Mouse (Mus musculus): ENCODE measurements around the gene Phactr2. TPM values are rescaled to one million over a fixed set of nuclear protein-coding genes. Genes with fewer than 3 reads are reported as not detected.
A peak's percentile ranks its signal among the peaks of the same experiment; 100 is the strongest.

The Phactr2 gene
- polyA plus RNA-seq, 1 experiment: 2.3 TPM

DNA sequence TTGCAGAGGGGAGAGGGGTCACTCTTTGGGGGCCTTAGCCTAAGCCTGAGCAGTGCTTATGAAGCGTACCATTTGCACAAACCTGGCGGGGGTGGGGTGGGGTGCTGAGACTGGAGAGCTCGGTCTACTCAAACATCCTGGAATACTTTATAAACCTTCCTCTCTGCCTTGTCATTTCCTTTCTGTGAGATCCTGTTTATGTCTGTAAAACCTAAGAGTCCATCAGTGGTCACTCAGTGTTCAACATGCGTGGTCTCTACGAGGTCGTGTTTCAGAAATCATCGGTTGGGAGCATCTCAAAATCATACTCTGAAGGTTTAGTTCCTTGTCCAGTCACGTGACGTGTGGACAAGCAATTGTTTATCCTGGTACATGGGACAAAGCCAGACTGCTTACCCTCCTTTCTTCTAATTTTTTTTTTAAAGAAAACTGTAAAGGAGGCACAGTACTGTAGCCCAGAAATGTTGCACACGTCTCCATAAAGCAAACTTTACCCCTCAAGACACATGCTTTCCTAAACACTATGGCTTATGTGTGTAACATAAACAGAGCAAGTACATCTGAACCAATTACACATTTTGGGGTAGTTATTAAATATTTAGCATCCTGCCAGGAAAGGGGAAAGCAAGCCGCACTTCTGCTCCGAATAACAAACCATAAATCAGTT is 150.9 kb downstream of the Phactr2 start:
- Histone ChIP-seq H3K9me3 (no peaks in the 10 kb centered on the region), H3K4me1 (peaks cover 25% of the 10 kb centered on the region), H3K4me3 (replicated peaks) (peak overlapping the region; percentile 92), H3K36me3 (replicated peaks; ENCODE audit: low read length) (no peaks in the 10 kb centered on the region), H3K27me3 (replicated peaks) (peaks cover 2% of the 10 kb centered on the region)
- TF ChIP-seq FLI1 (IDR thresholded peaks at IDR 0.05; ENCODE audit: low read length) (no peak), GATA1 (IDR thresholded peaks at IDR 0.05; ENCODE audit: borderline replicate concordance, low read length) (no peak)

DNA sequence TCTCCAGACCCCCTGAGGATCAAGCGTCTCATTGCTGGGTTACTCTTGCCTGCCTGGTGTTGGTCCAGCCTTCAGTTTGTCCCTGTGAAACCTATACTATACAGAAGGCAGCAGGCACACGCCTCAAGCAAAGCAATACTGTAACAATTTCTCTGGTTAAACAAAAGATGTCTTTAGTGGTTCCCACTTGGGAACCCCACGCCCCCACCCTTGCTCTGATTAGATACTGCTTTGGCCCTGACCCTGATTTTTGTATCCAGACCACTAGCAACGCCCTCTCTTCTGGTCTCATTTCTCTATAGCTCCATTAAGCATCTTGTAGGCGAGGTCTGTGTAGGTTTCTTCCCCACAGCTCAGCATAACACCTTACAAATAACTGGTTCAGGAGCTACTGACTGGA is 159.2 kb downstream of the Phactr2 start:
- TF ChIP-seq FLI1 (IDR thresholded peaks at IDR 0.05; ENCODE audit: low read length) (no peak), GATA1 (IDR thresholded peaks at IDR 0.05; ENCODE audit: borderline replicate concordance, low read length) (no peak)
- Histone ChIP-seq H3K4me3 (replicated peaks) (no peak overlapping the region), H3K4me1 (peaks cover 20% of the 10 kb centered on the region), H3K36me3 (replicated peaks; ENCODE audit: low read length) (no peaks in the 10 kb centered on the region), H3K27me3 (replicated peaks) (peaks cover 2% of the 10 kb centered on the region), H3K9me3 (no peaks in the 10 kb centered on the region)

GRCm38 (mm10) chr10:13312576-13312975 is 161.6 kb downstream of the Phactr2 start:
- Histone ChIP-seq H3K36me3 (replicated peaks; ENCODE audit: low read length) (no peaks in the 10 kb centered on the region), H3K27me3 (replicated peaks) (peaks cover 2% of the 10 kb centered on the region)
- TF ChIP-seq GATA1 (IDR thresholded peaks at IDR 0.05; ENCODE audit: borderline replicate concordance, low read length) (no peak), FLI1 (IDR thresholded peaks at IDR 0.05; ENCODE audit: low read length) (no peak)

GRCm38 (mm10) chr10:13311612-13312011 is 162.6 kb downstream of the Phactr2 start:
- Histone ChIP-seq H3K4me1 (peaks cover 11% of the 10 kb centered on the region), H3K9me3 (no peaks in the 10 kb centered on the region), H3K4me3 (replicated peaks) (no peak overlapping the region), H3K27me3 (replicated peaks) (peaks cover 2% of the 10 kb centered on the region), H3K36me3 (replicated peaks; ENCODE audit: low read length) (no peaks in the 10 kb centered on the region)
- TF ChIP-seq GATA1 (IDR thresholded peaks at IDR 0.05; ENCODE audit: borderline replicate concordance, low read length): no peak
- no peak for TF ChIP-seq FLI1 (IDR thresholded peaks at IDR 0.05; ENCODE audit: low read length)

More at GRCm38 (mm10) chr10:13312576-13312975, 161.6 kb downstream of the Phactr2 start:
- H3K9me3 ChIP-seq: no peaks in the 10 kb centered on the region
- no peak overlapping the region for H3K4me3 ChIP-seq (replicated peaks)
- H3K4me1 ChIP-seq: peaks cover 11% of the 10 kb centered on the region

GRCm38 (mm10) chr10:13310075-13310474 is 164.1 kb downstream of the Phactr2 start:
- TF ChIP-seq GATA1 (IDR thresholded peaks at IDR 0.05; ENCODE audit: borderline replicate concordance, low read length) (no peak), FLI1 (IDR thresholded peaks at IDR 0.05; ENCODE audit: low read length) (no peak)
- peaks cover 11% of the 10 kb centered on the region for H3K4me1 ChIP-seq
- peaks cover 2% of the 10 kb centered on the region for H3K27me3 ChIP-seq (replicated peaks)
- H3K9me3 ChIP-seq: no peaks in the 10 kb centered on the region
- H3K4me3 ChIP-seq (replicated peaks): no peak overlapping the region
- H3K36me3 ChIP-seq (replicated peaks; ENCODE audit: low read length): no peaks in the 10 kb centered on the region

- H3K4me1 ChIP-seq: 0 out of 2 replicates have a peak, but pooled peaks cover 2% of the 10 kb centered on the region
- H3K4me3 ChIP-seq (replicated peaks): peak overlapping the region; percentile 29
- TF ChIP-seq GATA1 (IDR thresholded peaks at IDR 0.05; ENCODE audit: borderline replicate concordance, low read length) (no peak), FLI1 (IDR thresholded peaks at IDR 0.05; ENCODE audit: low read length) (no peak)
- no peaks in the 10 kb centered on the region for H3K9me3 ChIP-seq
- H3K36me3 ChIP-seq (replicated peaks; ENCODE audit: low read length): no peaks in the 10 kb centered on the region
- no peaks in the 10 kb centered on the region for H3K27me3 ChIP-seq (replicated peaks)
These were observed 169.5 kb downstream of the Phactr2 start for GRCm38 (mm10) chr10:13304641-13305241.

DNA sequence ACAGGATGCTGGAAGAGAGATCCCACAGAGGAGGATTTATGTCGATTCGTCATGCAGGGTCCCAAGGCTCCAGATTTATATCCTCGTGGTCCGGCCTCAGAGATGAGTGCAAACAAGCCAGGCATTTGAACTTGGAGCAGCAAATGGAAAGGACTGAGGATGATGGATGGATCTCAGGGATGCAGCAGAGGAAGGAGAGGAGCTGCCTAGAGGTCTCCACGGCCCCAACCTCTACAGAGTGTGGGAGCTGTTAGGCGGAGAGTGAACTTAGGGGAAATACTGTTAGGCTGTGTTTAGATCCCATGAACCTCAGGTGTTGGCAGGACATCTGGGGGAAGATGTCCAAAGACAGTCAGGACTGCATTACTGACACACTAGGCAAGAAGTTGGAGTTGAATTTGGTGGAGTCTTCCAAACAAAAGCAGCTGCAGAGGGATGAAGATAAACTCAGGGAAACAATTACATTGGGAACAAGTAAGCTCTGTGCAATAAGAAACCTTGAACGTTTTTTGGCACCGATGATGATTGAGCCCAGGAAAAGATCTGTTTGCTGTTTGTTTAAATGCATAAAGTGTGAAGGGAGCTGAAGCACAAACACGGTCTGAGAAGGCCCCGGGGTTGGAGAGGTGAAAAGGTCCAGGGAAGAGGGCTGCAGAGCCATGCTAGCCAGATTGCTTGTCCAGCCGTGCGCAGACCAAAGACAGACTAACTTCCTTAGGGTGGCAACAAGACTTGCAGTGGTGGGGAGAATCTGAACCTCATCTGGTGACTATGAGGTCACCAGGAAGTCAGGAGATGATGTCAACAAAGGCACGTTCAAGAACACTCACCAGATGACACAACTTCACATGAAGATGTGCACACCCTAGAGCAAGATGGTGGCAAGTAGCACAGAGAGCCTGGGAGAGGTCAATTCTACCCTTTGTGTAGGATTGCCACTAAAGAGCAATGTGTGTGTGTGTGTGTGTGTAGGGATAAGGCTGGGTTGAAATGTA is 170.6 kb downstream of the Phactr2 start:
- Histone ChIP-seq H3K9me3 (no peaks in the 10 kb centered on the region), H3K4me3 (replicated peaks) (no peak overlapping the region), H3K4me1 (0 out of 2 replicates have a peak, but pooled peaks cover 2% of the 10 kb centered on the region), H3K36me3 (replicated peaks; ENCODE audit: low read length) (no peaks in the 10 kb centered on the region), H3K27me3 (replicated peaks) (no peaks in the 10 kb centered on the region)
- no peak for TF ChIP-seq GATA1 (IDR thresholded peaks at IDR 0.05; ENCODE audit: borderline replicate concordance, low read length)
- TF ChIP-seq FLI1 (IDR thresholded peaks at IDR 0.05; ENCODE audit: low read length): no peak

- no peaks in the 10 kb centered on the region for H3K9me3 ChIP-seq
- H3K4me3 ChIP-seq (replicated peaks): no peak overlapping the region
- no peaks in the 10 kb centered on the region for H3K36me3 ChIP-seq (replicated peaks; ENCODE audit: low read length)
- 0 out of 2 replicates have a peak, but pooled peaks cover 2% of the 10 kb centered on the region for H3K4me1 ChIP-seq
- TF ChIP-seq FLI1 (IDR thresholded peaks at IDR 0.05; ENCODE audit: low read length) (no peak), GATA1 (IDR thresholded peaks at IDR 0.05; ENCODE audit: borderline replicate concordance, low read length) (no peak)
- H3K27me3 ChIP-seq (replicated peaks): no peaks in the 10 kb centered on the region
These were observed 173.6 kb downstream of the Phactr2 start for GRCm38 (mm10) chr10:13300601-13301000.

GRCm38 (mm10) chr10:13300196-13300595 is 174.0 kb downstream of the Phactr2 start:
- 0 out of 2 replicates have a peak, but pooled peaks cover 2% of the 10 kb centered on the region for H3K4me1 ChIP-seq
- TF ChIP-seq GATA1 (IDR thresholded peaks at IDR 0.05; ENCODE audit: borderline replicate concordance, low read length) (no peak), FLI1 (IDR thresholded peaks at IDR 0.05; ENCODE audit: low read length) (no peak)
- no peaks in the 10 kb centered on the region for H3K36me3 ChIP-seq (replicated peaks; ENCODE audit: low read length)
- no peaks in the 10 kb centered on the region for H3K9me3 ChIP-seq
- H3K27me3 ChIP-seq (replicated peaks): no peaks in the 10 kb centered on the region
- H3K4me3 ChIP-seq (replicated peaks): no peak overlapping the region

Data from megakaryocyte, embryonic 14.5 days (primary cell).